Mouse (Mus musculus): ENCODE measurements around the gene Trio.

- TF ChIP-seq GATA1 (IDR thresholded peaks at IDR 0.05; ENCODE audit: low read length) (no peak), TAL1 (IDR thresholded peaks at IDR 0.05; ENCODE audit: low read length) (no peak)
Measured at GRCm38 (mm10) chr15:27790699-27791098, 234.9 kb downstream of the Trio start.
